Mouse (Mus musculus) embryonic facial prominence, embryonic 13.5 days (tissue): ENCODE data around the gene Ugt1a10. TPM values are rescaled to one million over a fixed set of nuclear protein-coding genes. Genes with fewer than 3 reads are reported as not detected.

ENCODE experiments used
- ATAC-seq: fragments of 200-750 bp; cut with Nextera tagmentation; 2 replicates; pipeline ENCODE4 v1.8.0; 2017; ENCODE audit warnings: low read depth; ENCODE audit not compliant: insufficient number of reproducible peaks, insufficient read depth, low FRiP score, low TSS enrichment
- H3K27ac ChIP-seq: fragments of 300-500 bp; sonication (generic); 2 replicates; pipeline ENCODE4 v1.5.1; 2015; ENCODE audit warnings: moderate library complexity, mild to moderate bottlenecking, inconsistent platforms
- H3K27me3 ChIP-seq: fragments of 300-500 bp; sonication (generic); 2 replicates; pipeline ENCODE4 v1.6.1; 2015; ENCODE audit warnings: mild to moderate bottlenecking, inconsistent platforms
- H3K36me3 ChIP-seq: fragments of 300-500 bp; sonication (generic); 2 replicates; pipeline ENCODE4 v1.6.1; 2015; ENCODE audit warnings: mild to moderate bottlenecking, inconsistent platforms
- H3K4me1 ChIP-seq: fragments of 300-500 bp; sonication (generic); 2 replicates; pipeline ENCODE4 v1.6.1; 2015; ENCODE audit warnings: inconsistent platforms
- H3K4me2 ChIP-seq: fragments of 300-500 bp; sonication (generic); 2 replicates; pipeline ENCODE4 v1.6.1; 2015; ENCODE audit warnings: moderate library complexity, mild to moderate bottlenecking, inconsistent platforms
- H3K4me3 ChIP-seq: fragments of 300-500 bp; sonication (generic); 2 replicates; pipeline ENCODE4 v1.5.1; 2015; ENCODE audit warnings: mild to moderate bottlenecking, inconsistent platforms
- H3K9ac ChIP-seq: fragments of 300-500 bp; sonication (generic); 2 replicates; pipeline ENCODE4 v1.6.1; 2015; ENCODE audit warnings: mild to moderate bottlenecking, inconsistent platforms
- H3K9me3 ChIP-seq: fragments of 300-500 bp; sonication (generic); 2 replicates; pipeline ENCODE4 v1.6.1; 2016; ENCODE audit warnings: inconsistent platforms
- WGBS: fragments of 180-500 bp; shearing (Covaris S2); methylation state at CpG from one replicate; pipeline ENCODE4 v1.1.7; 2015; ENCODE audit warnings: mixed read lengths; 5-methylcytosine and 5-hydroxymethylcytosine counted together
- polyA plus RNA-seq: library from polyadenylated mRNA; unstranded; fragments of >200 nt; fragmentation: Nextera tagmentation; extraction: Ambion mirVana; gene quantifications from 2 replicates; pipeline ENCODE4 v1.2.1, GENCODE M21; 2015

The Ugt1a10 gene
- polyA plus RNA-seq, 1 experiment from 2014 or later, result not detected

- H3K36me3 ChIP-seq, result no peaks in the 10 kb centered on the region
- no peaks in the 10 kb centered on the region for H3K27me3 ChIP-seq
- no peak overlapping the region for H3K27ac ChIP-seq
- H3K4me3 ChIP-seq, result no peak overlapping the region
- H3K9me3 ChIP-seq, result peaks cover 95% of the 10 kb centered on the region
- peak; percentile 4; the same call in 1 of the 2 replicates for ATAC-seq
- H3K4me2 ChIP-seq, result no peak overlapping the region
- H3K4me1 ChIP-seq, result no peaks in the 10 kb centered on the region
- WGBS, result 60% methylated on average over 11 of the region's 11 CpGs
- H3K9ac ChIP-seq, result no peak overlapping the region
Measured at GRCm38 (mm10) chr1:88235046-88235893, 180.1 kb downstream of the Ugt1a10 start.

GRCm38 (mm10) chr1:88235894-88236415, 180.8 kb downstream of the Ugt1a10 start:
- ATAC-seq, result no peak
- Histone ChIP-seq H3K4me2 (no peak overlapping the region), H3K27ac (no peak overlapping the region), H3K4me1 (no peaks in the 10 kb centered on the region), H3K9ac (no peak overlapping the region), H3K27me3 (no peaks in the 10 kb centered on the region), H3K9me3 (peaks cover 95% of the 10 kb centered on the region), H3K36me3 (no peaks in the 10 kb centered on the region), H3K4me3 (no peak overlapping the region)
- 57% methylated on average over 4 of the region's 4 CpGs for WGBS

GRCm38 (mm10) chr1:88237311-88237710, 182.1 kb downstream of the Ugt1a10 start:
- no peak overlapping the region for H3K9ac ChIP-seq
- no peaks in the 10 kb centered on the region for H3K27me3 ChIP-seq
- ATAC-seq, result no peak
- no peaks in the 10 kb centered on the region for H3K36me3 ChIP-seq
- H3K9me3 ChIP-seq, result peaks cover 92% of the 10 kb centered on the region
- H3K4me1 ChIP-seq, result no peaks in the 10 kb centered on the region
- no peak overlapping the region for H3K27ac ChIP-seq
- 82% methylated on average over 5 of the region's 5 CpGs for WGBS
- no peak overlapping the region for H3K4me2 ChIP-seq
- H3K4me3 ChIP-seq, result no peak overlapping the region

- Histone ChIP-seq H3K4me2 (no peak overlapping the region), H3K36me3 (no peaks in the 10 kb centered on the region), H3K9ac (no peak overlapping the region), H3K4me1 (no peaks in the 10 kb centered on the region), H3K27me3 (no peaks in the 10 kb centered on the region), H3K9me3 (peaks cover 92% of the 10 kb centered on the region), H3K27ac (no peak overlapping the region), H3K4me3 (no peak overlapping the region)
- ATAC-seq, result no peak
- 76% methylated on average over 6 of the region's 6 CpGs for WGBS
Measured at GRCm38 (mm10) chr1:88238771-88239170, 183.6 kb downstream of the Ugt1a10 start.

- no peak for ATAC-seq
- no peaks in the 10 kb centered on the region for H3K36me3 ChIP-seq
- peaks cover 91% of the 10 kb centered on the region for H3K9me3 ChIP-seq
- H3K4me2 ChIP-seq, result no peak overlapping the region
- H3K27me3 ChIP-seq, result no peaks in the 10 kb centered on the region
- H3K4me3 ChIP-seq, result no peak overlapping the region
- no peak overlapping the region for H3K9ac ChIP-seq
- WGBS, result 73% methylated on average over 5 of the region's 5 CpGs
- H3K27ac ChIP-seq, result no peak overlapping the region
- H3K4me1 ChIP-seq, result no peaks in the 10 kb centered on the region
Measured at GRCm38 (mm10) chr1:88240072-88240471, 184.9 kb downstream of the Ugt1a10 start.

GRCm38 (mm10) chr1:88240579-88240978, 185.4 kb downstream of the Ugt1a10 start:
- Histone ChIP-seq H3K4me3 (no peak overlapping the region), H3K27me3 (no peaks in the 10 kb centered on the region), H3K36me3 (no peaks in the 10 kb centered on the region), H3K4me2 (no peak overlapping the region), H3K4me1 (no peaks in the 10 kb centered on the region), H3K9ac (no peak overlapping the region), H3K9me3 (peaks cover 91% of the 10 kb centered on the region), H3K27ac (no peak overlapping the region)
- 69% methylated on average over 4 of the region's 4 CpGs for WGBS
- ATAC-seq, result peak; percentile 13

- no peaks in the 10 kb centered on the region for H3K4me1 ChIP-seq
- H3K36me3 ChIP-seq, result no peaks in the 10 kb centered on the region
- no peak overlapping the region for H3K27ac ChIP-seq
- H3K9ac ChIP-seq, result no peak overlapping the region
- WGBS, result 61% methylated on average over 5 of the region's 5 CpGs
- ATAC-seq, result no peak
- no peaks in the 10 kb centered on the region for H3K27me3 ChIP-seq
- H3K4me2 ChIP-seq, result no peak overlapping the region
- peaks cover 92% of the 10 kb centered on the region for H3K9me3 ChIP-seq
- H3K4me3 ChIP-seq, result no peak overlapping the region
Measured at GRCm38 (mm10) chr1:88243861-88244260, 188.7 kb downstream of the Ugt1a10 start.

GRCm38 (mm10) chr1:88245881-88246280, 190.7 kb downstream of the Ugt1a10 start:
- no peak overlapping the region for H3K4me3 ChIP-seq
- H3K9me3 ChIP-seq, result peaks cover 92% of the 10 kb centered on the region
- no peak overlapping the region for H3K9ac ChIP-seq
- H3K27ac ChIP-seq, result no peak overlapping the region
- H3K4me2 ChIP-seq, result no peak overlapping the region
- 77% methylated on average over 6 of the region's 6 CpGs for WGBS
- no peaks in the 10 kb centered on the region for H3K4me1 ChIP-seq
- no peaks in the 10 kb centered on the region for H3K27me3 ChIP-seq
- no peaks in the 10 kb centered on the region for H3K36me3 ChIP-seq
- ATAC-seq, result no peak

- H3K9ac ChIP-seq, result no peak overlapping the region
- H3K27me3 ChIP-seq, result no peaks in the 10 kb centered on the region
- no peak for ATAC-seq
- no peak overlapping the region for H3K27ac ChIP-seq
- no peak overlapping the region for H3K4me2 ChIP-seq
- H3K9me3 ChIP-seq, result peaks cover 92% of the 10 kb centered on the region
- 43% methylated on average over 6 of the region's 6 CpGs for WGBS
- H3K36me3 ChIP-seq, result no peaks in the 10 kb centered on the region
- no peak overlapping the region for H3K4me3 ChIP-seq
- H3K4me1 ChIP-seq, result no peaks in the 10 kb centered on the region
Measured at GRCm38 (mm10) chr1:88246386-88246785, 191.2 kb downstream of the Ugt1a10 start.

- 49% methylated on average over 2 of the region's 2 CpGs for WGBS
Measured at GRCm38 (mm10) chr1:88247660-88248059, 192.5 kb downstream of the Ugt1a10 start.

GRCm38 (mm10) chr1:88248658-88249057, 193.5 kb downstream of the Ugt1a10 start:
- Histone ChIP-seq H3K9ac (no peak overlapping the region), H3K4me1 (no peaks in the 10 kb centered on the region), H3K4me2 (no peak overlapping the region), H3K4me3 (no peak overlapping the region), H3K27me3 (no peaks in the 10 kb centered on the region), H3K36me3 (no peaks in the 10 kb centered on the region), H3K27ac (no peak overlapping the region), H3K9me3 (peaks cover 88% of the 10 kb centered on the region)
- 66% methylated on average over 4 of the region's 4 CpGs for WGBS
- ATAC-seq, result no peak

More at GRCm38 (mm10) chr1:88247660-88248059, 192.5 kb downstream of the Ugt1a10 start:
- no peak overlapping the region for H3K27ac ChIP-seq
- no peaks in the 10 kb centered on the region for H3K4me1 ChIP-seq
- no peak overlapping the region for H3K9ac ChIP-seq
- H3K4me2 ChIP-seq, result no peak overlapping the region
- H3K9me3 ChIP-seq, result peaks cover 92% of the 10 kb centered on the region
- H3K27me3 ChIP-seq, result no peaks in the 10 kb centered on the region
- no peak overlapping the region for H3K4me3 ChIP-seq
- no peak for ATAC-seq
- H3K36me3 ChIP-seq, result no peaks in the 10 kb centered on the region

- Histone ChIP-seq H3K4me3 (no peak overlapping the region), H3K4me1 (no peaks in the 10 kb centered on the region), H3K36me3 (no peaks in the 10 kb centered on the region), H3K27ac (no peak overlapping the region), H3K4me2 (no peak overlapping the region), H3K27me3 (no peaks in the 10 kb centered on the region), H3K9ac (no peak overlapping the region), H3K9me3 (peaks cover 88% of the 10 kb centered on the region)
- ATAC-seq, result no peak
- WGBS, result 76% methylated on average over 7 of the region's 7 CpGs
Measured at GRCm38 (mm10) chr1:88249596-88249995, 194.4 kb downstream of the Ugt1a10 start.
